Mouse (Mus musculus) cerebellum, adult 9-11 months (tissue): Measurements from ENCODE around the gene Arhgef18.

Experiments used
- DNase-seq: peaks from one replicate; pipeline ENCODE4 v3.0.0; 2022

The Arhgef18 gene

GRCm38 (mm10) chr8:3464309-3464708 is 71.5 kb downstream of the Arhgef18 start:
- peak; percentile 20 for DNase-seq

- DNase-seq = peak; percentile 96
These were observed 74.4 kb downstream of the Arhgef18 start, which contains the start of gene Pex11g for GRCm38 (mm10) chr8:3467006-3467885. Pex11g (minus strand) TSS chr8:3467680.

GRCm38 (mm10) chr8:3467886-3468545 is 75.2 kb downstream of the Arhgef18 start:
- peak; percentile 24 for DNase-seq

GRCm38 (mm10) chr8:3468838-3469237 is 76.0 kb downstream of the Arhgef18 start:
- no peak for DNase-seq

- no peak for DNase-seq
These were observed 77.8 kb downstream of the Arhgef18 start, which contains the start of gene Tex45 for GRCm38 (mm10) chr8:3470562-3470961. Tex45 (plus strand) TSS chr8:3470862.

- DNase-seq = no peak
These were observed 83.1 kb downstream of the Arhgef18 start for GRCm38 (mm10) chr8:3475715-3476429.

DNA sequence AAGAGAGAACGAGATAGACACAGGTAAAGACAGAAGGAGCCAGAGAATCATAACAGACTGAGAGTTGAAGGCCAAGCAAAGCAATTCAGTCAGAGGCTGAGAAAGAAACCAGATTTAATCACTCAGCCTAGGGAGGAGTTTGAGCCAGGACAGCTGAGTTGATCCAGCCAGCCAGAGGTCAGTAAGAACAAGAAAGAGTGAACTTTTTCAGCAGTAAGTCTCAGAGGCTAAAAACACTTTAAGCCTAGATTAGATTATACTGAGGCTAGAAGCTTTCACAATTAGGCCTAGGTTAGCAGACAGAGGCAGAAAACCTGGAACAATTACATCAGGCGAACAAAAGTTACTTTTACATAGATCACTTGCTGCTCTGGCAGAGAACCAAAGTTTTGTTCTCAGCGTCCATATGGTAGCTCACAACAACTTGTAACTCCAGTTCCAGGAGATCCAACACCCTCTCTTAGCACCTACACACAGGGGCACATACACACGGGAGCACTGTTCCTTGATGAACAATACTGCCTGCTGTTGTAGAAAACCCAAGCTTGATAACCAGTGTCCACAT is 87.5 kb downstream of the Arhgef18 start:
- DNase-seq = no peak

- DNase-seq = no peak
These were observed 88.8 kb downstream of the Arhgef18 start for GRCm38 (mm10) chr8:3481605-3482004.

GRCm38 (mm10) chr8:3482240-3482740 is 89.5 kb downstream of the Arhgef18 start:
- DNase-seq = no peak

DNA sequence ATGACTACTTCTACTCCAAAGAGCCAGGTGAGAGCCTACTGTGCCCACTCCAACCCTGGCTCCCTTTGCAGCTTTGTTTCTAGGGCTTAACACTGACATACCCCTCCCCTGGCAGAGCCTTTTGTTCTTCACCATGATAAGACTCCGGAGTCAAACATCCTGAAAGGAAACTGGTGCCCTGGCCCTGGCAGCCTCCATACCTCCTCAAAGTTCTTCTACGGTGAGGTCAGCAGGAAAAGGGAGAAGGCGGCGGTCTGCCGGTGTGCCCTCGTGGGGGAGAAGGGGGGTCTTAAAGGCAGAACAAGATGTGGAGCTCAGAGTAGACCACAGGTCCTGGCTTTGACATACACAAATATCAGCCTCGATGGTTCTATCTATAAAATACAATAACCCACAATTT is 90.7 kb downstream of the Arhgef18 start:
- DNase-seq = no peak

DNA sequence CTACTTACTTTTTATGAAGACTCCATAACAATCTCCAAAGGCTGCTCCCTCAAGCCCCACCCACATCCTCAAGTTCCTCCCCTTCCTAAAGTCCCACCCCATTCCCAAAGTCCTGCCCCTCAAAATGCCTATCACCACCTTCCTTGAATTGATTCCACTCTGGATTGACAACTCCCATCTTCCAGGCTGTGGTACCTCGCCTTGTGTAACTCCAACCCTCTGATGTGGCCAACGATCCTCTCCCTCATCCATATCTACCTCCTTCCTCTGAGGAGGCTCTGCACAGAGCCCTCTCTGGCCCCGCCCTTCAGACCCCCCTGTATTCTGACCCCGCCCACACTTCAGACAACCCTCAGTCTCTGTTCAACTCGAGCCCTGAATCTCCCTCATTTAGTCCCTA is 92.4 kb downstream of the Arhgef18 start:
- no peak for DNase-seq

DNA sequence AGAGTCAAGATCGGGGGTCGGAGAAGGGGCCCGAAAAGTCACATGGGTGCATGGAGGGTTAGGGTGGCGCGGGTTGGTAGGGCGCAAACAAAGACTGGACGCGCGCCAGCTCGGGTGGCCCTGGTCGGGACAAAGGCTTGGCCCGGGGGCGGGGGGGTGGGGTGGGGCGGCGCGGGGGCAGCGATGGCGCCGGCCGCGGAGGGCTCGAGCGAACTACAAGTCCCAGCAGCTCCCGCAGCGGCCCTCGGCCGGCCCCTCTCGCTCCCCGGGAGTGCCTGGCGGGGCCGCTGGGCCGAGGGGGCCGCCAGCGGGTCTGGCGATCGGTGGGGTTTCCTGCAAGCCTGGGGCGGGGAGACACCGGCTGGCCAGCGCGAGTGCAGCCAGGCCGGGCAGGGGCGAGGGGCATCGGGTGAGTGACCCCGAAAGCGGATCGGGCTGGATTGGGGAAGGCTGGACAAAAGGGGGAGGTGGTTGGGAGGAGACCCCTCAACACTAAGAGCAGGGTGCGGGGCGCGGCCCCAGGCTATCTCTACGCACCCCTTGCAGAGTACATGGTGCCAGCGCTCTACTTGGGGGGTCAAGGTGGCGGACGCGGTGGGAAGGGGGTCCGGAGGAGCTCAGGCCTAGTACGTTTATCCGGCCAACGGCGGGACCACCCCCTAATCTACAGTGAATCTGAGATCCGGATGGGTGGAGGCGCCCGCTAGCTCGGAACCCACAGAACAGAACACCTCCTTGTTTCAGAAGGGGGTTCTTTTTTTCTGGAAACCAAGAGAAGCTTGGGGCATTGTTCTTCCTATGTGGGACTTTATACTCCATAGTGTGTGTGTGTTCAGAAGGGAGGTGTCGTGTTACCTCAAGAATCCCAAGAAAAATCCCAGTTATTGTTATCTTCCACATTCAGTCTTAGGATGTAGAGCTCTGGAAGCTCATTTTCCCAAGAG is 100.4 kb downstream of the Arhgef18 start, which contains the start of gene Zfp358:
Gene Zfp358, plus strand, starts transcription at position 238 of the 944 bp plus-strand sequence.
- peak; percentile 84 for DNase-seq

- DNase-seq = peak; percentile 61
These were observed 101.0 kb downstream of the Arhgef18 start for GRCm38 (mm10) chr8:3493845-3494208.

DNA sequence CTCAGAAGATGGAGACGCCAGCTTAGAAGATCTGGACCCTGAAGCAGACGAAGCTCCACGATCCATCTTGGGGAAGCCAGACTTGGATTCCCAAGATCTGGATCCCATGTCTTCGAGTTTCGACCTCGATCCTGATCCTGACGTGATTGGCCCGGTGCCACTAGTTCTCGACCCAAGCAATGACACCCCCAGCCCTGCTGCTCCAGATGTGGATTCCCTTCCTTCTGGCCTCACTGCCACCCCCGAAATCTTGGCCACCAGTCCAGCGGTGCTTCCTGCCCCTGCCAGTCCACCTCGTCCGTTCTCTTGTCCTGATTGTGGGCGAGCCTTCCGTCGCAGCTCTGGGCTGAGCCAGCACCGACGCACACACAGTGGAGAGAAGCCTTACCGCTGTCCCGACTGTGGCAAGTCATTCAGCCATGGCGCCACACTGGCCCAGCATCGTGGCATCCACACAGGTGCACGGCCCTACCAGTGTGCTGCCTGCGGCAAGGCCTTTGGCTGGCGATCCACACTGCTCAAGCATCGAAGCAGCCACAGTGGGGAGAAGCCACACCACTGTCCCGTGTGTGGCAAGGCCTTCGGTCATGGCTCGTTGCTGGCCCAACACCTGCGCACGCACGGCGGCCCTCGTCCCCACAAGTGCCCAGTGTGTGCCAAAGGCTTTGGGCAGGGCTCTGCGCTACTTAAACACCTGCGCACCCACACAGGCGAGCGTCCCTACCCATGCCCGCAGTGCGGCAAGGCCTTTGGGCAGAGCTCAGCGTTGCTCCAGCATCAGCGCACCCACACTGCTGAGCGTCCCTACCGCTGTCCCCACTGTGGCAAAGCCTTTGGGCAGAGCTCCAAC is 103.0 kb downstream of the Arhgef18 start:
- DNase-seq = peak; percentile 58

- no peak for DNase-seq
These were observed 103.6 kb downstream of the Arhgef18 start for GRCm38 (mm10) chr8:3496428-3496748.

DNA sequence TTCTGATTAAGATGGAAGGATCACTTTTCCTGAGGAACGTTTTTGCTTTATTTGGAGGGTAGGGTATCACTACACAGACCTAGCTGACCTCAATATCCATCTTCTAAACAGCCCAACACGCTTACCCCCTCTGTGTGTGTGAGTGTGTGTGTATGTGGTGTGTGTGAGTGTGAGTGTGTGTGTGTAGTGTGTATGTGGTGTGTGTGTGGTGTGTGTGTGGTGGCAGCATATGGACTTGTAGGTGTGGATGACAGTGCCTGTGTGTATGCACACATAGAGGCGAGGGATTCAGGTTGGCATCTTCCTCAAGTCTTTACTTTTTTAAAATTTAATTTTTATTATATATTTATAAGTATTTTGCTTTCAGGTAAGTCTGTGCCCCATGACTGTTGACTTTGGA is 105.8 kb downstream of the Arhgef18 start:
- no peak for DNase-seq

GRCm38 (mm10) chr8:3499751-3500150 is 106.9 kb downstream of the Arhgef18 start:
- no peak for DNase-seq

- peak; percentile 99 for DNase-seq
These were observed 107.7 kb downstream of the Arhgef18 start, which contains the start of gene Mcoln1 for GRCm38 (mm10) chr8:3500235-3501090. Mcoln1 (plus strand) TSS chr8:3500457.

GRCm38 (mm10) chr8:3502217-3502616 is 109.4 kb downstream of the Arhgef18 start:
- DNase-seq = no peak
